Mouse (Mus musculus) hindbrain, embryonic 16.5 days (tissue): Measurements from ENCODE around the gene Mfsd6l. TPM values are rescaled to one million over a fixed set of nuclear protein-coding genes. Genes with fewer than 3 reads are reported as not detected.

ENCODE experiments used
- ATAC-seq: fragments of 200-750 bp; cut with Nextera tagmentation; 2 replicates; pipeline ENCODE4 v1.8.0; 2017; ENCODE audit warnings: moderate TSS enrichment, moderate library complexity
- H3K27ac ChIP-seq: fragments of 300-500 bp; sonication (generic); 2 replicates; pipeline ENCODE4 v1.5.1; 2014; ENCODE audit warnings: low read depth, mild to moderate bottlenecking, control low read depth, low read length, moderate library complexity
- H3K27me3 ChIP-seq: fragments of 300-500 bp; sonication (generic); replicated peaks from 2 replicates; pipeline ENCODE4 v1.6.1; 2014; ENCODE audit warnings: low read length; ENCODE audit not compliant: control insufficient read depth, insufficient read depth
- H3K36me3 ChIP-seq: fragments of 300-500 bp; sonication (generic); 2 replicates; pipeline ENCODE4 v1.6.1; 2014; ENCODE audit warnings: mild to moderate bottlenecking, low read length, moderate library complexity, mixed read lengths; ENCODE audit not compliant: control insufficient read depth, insufficient read depth
- H3K4me1 ChIP-seq: fragments of 300-500 bp; sonication (generic); 2 replicates; pipeline ENCODE4 v1.6.1; 2014; ENCODE audit warnings: low read depth, low read length; ENCODE audit not compliant: control insufficient read depth, insufficient read depth
- H3K4me2 ChIP-seq: fragments of 300-500 bp; sonication (generic); 2 replicates; pipeline ENCODE4 v1.6.1; 2014; ENCODE audit warnings: mild to moderate bottlenecking, low read length, control low read depth, moderate library complexity
- H3K4me3 ChIP-seq: fragments of 300-500 bp; sonication (generic); 2 replicates; pipeline ENCODE4 v1.5.1; 2014; ENCODE audit warnings: mild to moderate bottlenecking, low read length, control low read depth, moderate library complexity
- H3K9ac ChIP-seq: fragments of 300-500 bp; sonication (generic); 2 replicates; pipeline ENCODE4 v1.6.1; 2014; ENCODE audit warnings: low read depth, mild to moderate bottlenecking, control low read depth, low read length, moderate library complexity
- H3K9me3 ChIP-seq: fragments of 300-500 bp; sonication (generic); 2 replicates; pipeline ENCODE4 v1.6.1; 2014; ENCODE audit warnings: mild to moderate bottlenecking, low read length, moderate library complexity; ENCODE audit not compliant: control insufficient read depth
- WGBS: fragments of 180-500 bp; shearing (Covaris S2); extraction: QIAGEN DNeasy Blood & Tissue Kit; methylation state at CpG from one replicate; pipeline ENCODE4 v1.1.7; 2014; 5-methylcytosine and 5-hydroxymethylcytosine counted together
- polyA plus RNA-seq: library from polyadenylated mRNA; unstranded; fragments of >200 nt; fragmentation: Nextera tagmentation; extraction: Ambion mirVana; gene quantifications from 2 replicates; pipeline ENCODE4 v1.2.1, GENCODE M21; 2015

The Mfsd6l gene
- polyA plus RNA-seq, 1 experiment from 2014 or later: 0.08 TPM

DNA sequence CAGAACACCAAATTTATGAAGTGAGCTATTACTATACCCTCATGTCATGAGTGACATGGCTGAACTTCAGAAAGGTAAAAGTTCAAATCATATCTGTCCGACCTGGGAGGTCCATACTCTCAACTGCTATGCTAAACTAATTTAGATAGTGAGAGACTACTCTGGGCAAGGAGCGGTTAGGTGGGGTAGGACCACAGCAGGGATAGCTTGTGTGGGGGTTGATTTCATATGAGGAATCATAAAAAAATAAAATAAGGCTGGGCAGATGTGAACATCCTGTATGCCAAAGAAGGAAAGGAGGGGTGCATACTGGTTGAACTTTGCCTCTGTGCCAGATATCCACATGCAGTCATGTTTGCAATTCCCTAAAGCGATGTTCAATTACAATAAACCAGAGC, 9.0 kb downstream of the Mfsd6l start:
- ATAC-seq: no peak
- Histone ChIP-seq H3K36me3 (no peaks in the 10 kb centered on the region), H3K9me3 (no peaks in the 10 kb centered on the region), H3K27ac (no peak overlapping the region), H3K4me2 (no peak overlapping the region), H3K4me3 (no peak overlapping the region), H3K9ac (no peak overlapping the region), H3K4me1 (peaks cover 2% of the 10 kb centered on the region; the same call in 1 of the 2 replicates), H3K27me3 (no peaks in the 10 kb centered on the region)
- 83% methylated on average over 3 of the region's 3 CpGs for WGBS

DNA sequence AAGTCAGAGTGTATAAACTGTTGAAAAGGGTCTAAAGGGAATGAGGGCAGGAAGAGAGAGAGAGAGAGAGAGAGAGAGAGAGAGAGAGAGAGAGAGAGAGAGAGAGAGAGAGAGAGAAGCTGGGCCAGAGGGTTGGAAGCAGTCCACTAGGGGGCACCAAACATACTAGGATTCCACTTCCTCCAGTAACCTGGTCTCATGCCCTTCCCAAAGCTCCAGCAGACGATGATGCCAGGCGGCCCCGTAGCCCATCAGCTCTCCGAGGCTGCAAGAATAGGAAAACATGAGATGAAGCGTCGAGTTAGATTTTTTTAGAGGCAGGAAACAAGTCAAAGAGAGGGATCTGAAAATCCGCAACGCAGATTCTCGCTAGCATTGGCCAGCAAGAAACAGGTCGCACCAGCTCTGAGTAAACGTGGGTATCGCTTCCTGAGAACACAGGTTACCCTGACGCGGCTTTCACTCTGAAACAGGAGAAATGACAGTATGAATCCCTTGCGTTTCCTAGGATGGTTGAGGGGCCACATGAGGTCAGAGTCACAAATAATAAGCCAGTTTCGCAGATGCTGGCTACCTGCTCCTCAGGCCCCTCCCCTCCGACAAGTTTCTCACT, 10.6 kb downstream of the Mfsd6l start:
- H3K9ac ChIP-seq: peak overlapping the region; percentile 35; the same call in 1 of the 2 replicates
- 18% methylated on average over 17 of the region's 17 CpGs for WGBS
- H3K4me2 ChIP-seq: peak overlapping the region; percentile 58
- peaks cover 2% of the 10 kb centered on the region; the same call in 1 of the 2 replicates for H3K4me1 ChIP-seq
- no peaks in the 10 kb centered on the region for H3K9me3 ChIP-seq
- H3K36me3 ChIP-seq: no peaks in the 10 kb centered on the region
- ATAC-seq: peak; percentile 82; the same call in 1 of the 2 replicates
- peak overlapping the region; percentile 31 for H3K4me3 ChIP-seq
- no peaks in the 10 kb centered on the region for H3K27me3 ChIP-seq
- H3K27ac ChIP-seq: no peak overlapping the region

DNA sequence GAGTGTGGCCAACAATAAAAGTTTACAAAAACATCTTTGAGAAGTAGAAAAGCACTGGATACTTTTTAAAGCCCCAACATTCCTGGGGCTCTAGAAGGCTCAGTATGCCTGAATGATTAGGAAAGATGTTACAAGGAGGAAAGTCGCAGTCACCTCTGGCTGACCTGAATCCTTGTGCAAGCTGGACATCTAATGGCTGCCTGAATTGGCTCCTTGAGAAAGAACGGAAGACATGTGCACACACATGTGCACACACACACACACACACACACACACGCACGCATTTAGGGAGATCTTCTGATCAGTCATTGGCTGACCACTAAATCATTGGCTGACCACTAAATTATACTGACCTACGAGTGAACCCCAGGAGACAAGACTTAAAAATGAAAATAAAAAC, 14.9 kb downstream of the Mfsd6l start:
- Histone ChIP-seq H3K4me1 (peaks cover 2% of the 10 kb centered on the region; the same call in 1 of the 2 replicates), H3K9me3 (no peaks in the 10 kb centered on the region), H3K4me3 (no peak overlapping the region), H3K27me3 (no peaks in the 10 kb centered on the region), H3K9ac (no peak overlapping the region), H3K36me3 (no peaks in the 10 kb centered on the region), H3K27ac (no peak overlapping the region), H3K4me2 (no peak overlapping the region)
- no peak for ATAC-seq
- 89% methylated on average over 5 of the region's 5 CpGs for WGBS

DNA sequence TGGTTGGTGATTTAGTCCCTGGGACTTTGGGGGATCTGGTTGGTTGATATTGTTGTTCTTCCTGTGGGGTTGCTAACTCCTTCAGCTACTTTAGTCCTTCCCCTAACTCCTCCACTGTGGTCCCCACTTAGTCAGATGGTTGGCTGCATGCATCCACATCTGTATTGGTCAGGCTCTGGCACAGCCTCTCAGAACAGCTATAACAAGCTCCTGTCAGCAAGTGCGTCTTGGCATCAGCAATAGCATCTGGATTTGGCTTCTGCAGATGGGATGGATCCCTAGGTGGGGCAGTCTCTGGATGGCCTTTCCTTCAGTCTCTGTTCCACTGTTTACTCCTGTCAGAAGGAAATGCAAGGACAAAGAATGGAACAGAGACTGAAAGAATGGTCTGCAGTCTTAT, 21.1 kb downstream of the Mfsd6l start:
- H3K27ac ChIP-seq: no peak overlapping the region
- H3K9ac ChIP-seq: no peak overlapping the region
- WGBS: 62% methylated on average over 1 of the region's 1 CpGs
- no peak overlapping the region for H3K4me3 ChIP-seq
- H3K9me3 ChIP-seq: no peaks in the 10 kb centered on the region
- H3K4me1 ChIP-seq: peaks cover 7% of the 10 kb centered on the region
- no peak for ATAC-seq
- H3K36me3 ChIP-seq: no peaks in the 10 kb centered on the region
- no peak overlapping the region for H3K4me2 ChIP-seq
- H3K27me3 ChIP-seq: no peaks in the 10 kb centered on the region

DNA sequence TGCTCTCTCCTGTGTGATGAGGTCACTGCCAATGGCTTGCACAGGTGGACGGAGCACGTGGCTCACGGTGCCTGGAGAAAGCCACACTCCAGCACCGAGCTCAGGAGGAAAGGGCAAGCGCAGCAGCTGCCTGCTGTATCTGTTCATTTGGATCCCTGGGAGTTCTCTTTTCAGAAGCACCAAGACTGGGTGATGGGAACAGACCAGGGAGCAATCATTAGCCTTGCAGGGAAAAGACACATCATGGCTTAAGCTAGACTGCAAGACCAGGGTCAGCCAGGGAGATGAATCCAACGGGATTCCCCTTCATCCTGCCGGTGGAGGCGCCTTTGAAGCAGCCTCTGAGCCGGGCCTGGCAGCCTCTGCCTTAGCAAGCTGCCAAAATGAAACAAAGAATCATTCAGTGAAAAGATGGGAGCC, 23.5 kb downstream of the Mfsd6l start:
- Histone ChIP-seq H3K4me3 (no peak overlapping the region), H3K9ac (peak overlapping the region; percentile 25), H3K27ac (peak overlapping the region; percentile 16), H3K9me3 (no peaks in the 10 kb centered on the region), H3K36me3 (no peaks in the 10 kb centered on the region), H3K27me3 (no peaks in the 10 kb centered on the region), H3K4me2 (no peak overlapping the region), H3K4me1 (peaks cover 13% of the 10 kb centered on the region)
- ATAC-seq: peak; percentile 81
- WGBS: 14% methylated on average over 9 of the region's 9 CpGs

DNA sequence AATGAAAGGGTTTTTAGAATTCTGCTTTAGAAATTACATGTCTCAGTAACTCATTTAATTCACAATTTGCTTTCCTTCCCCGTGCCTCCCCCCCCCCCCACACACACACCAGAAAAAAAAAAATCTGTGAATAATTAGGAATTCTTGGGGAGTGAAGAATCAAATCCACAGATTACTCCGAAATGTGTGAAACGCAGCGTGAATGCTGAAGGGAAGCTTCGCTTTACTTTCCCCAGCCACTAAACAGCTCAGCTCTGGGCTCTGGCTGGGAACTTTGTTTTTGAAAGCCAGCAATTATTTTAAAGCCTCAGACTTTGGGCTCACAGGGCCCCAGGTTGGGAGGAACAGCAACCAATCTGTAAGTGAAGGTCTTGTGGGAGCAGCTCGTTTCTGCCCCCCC, 24.6 kb downstream of the Mfsd6l start:
- Histone ChIP-seq H3K9me3 (no peaks in the 10 kb centered on the region), H3K36me3 (no peaks in the 10 kb centered on the region), H3K27ac (no peak overlapping the region), H3K9ac (no peak overlapping the region), H3K27me3 (no peaks in the 10 kb centered on the region), H3K4me2 (no peak overlapping the region), H3K4me1 (peaks cover 13% of the 10 kb centered on the region), H3K4me3 (no peak overlapping the region)
- ATAC-seq: no peak
- 44% methylated on average over 6 of the region's 6 CpGs for WGBS

DNA sequence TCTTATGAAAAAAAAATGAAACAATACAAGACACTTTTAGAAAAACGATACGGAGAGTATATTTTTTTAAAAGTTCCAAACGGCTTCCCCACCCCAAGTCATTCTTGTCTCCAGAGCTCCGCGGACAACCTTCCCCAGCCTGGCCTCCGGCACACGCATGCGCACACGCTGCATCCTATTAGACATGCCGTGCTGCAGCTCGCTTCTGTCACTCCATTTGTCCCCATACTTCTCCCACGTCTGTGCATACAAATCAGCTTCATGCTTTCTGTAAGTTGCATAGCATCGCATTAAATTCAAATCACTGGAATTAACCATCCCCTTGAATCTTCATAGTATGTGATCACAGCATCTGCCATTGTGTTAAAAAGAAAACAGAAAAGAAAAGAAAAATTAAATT, 27.2 kb downstream of the Mfsd6l start:
- H3K9me3 ChIP-seq: no peaks in the 10 kb centered on the region
- H3K4me3 ChIP-seq: no peak overlapping the region
- WGBS: 49% methylated on average over 13 of the region's 13 CpGs
- H3K9ac ChIP-seq: no peak overlapping the region
- peaks cover 13% of the 10 kb centered on the region for H3K4me1 ChIP-seq
- 0 out of 2 replicates have a peak overlapping the region, but pooled peaks have one; percentile 23 for H3K27ac ChIP-seq
- H3K4me2 ChIP-seq: peak overlapping the region; percentile 33
- peak; percentile 55; the same call in 1 of the 2 replicates for ATAC-seq
- H3K27me3 ChIP-seq: no peaks in the 10 kb centered on the region
- H3K36me3 ChIP-seq: no peaks in the 10 kb centered on the region

DNA sequence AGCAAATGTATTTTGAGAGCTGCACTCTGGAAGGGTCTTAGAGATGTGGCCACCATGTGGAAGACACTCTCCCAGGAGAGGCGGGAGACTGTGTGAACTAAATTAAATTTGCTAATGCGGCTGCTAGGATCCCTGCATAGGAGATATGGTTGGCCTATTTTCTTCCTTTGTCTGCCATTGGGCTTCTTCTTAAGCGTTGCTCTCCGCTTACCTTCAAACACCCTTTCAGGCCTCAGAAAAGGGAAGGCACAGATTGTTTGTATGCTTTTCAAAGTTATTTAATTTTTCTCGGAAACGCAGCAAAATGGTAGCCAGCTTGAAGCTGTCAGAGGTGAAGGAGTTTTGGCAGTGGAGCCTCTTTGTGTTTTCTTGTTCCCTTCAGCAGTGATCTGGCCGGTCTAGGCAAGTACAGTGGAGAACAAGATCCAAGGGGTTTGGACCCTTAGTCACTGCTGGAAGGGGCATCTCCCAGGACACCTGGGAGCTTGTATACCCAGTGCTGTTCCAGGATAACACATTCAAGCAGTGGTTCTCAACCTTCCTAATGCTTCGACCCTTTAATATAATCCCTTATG, 28.0 kb downstream of the Mfsd6l start:
- Histone ChIP-seq H3K27me3 (no peaks in the 10 kb centered on the region), H3K9ac (no peak overlapping the region), H3K36me3 (no peaks in the 10 kb centered on the region), H3K4me2 (no peak overlapping the region), H3K9me3 (no peaks in the 10 kb centered on the region), H3K4me3 (no peak overlapping the region), H3K27ac (peak overlapping the region; percentile 55), H3K4me1 (peaks cover 13% of the 10 kb centered on the region)
- WGBS: 60% methylated on average over 8 of the region's 8 CpGs
- ATAC-seq: no peak

DNA sequence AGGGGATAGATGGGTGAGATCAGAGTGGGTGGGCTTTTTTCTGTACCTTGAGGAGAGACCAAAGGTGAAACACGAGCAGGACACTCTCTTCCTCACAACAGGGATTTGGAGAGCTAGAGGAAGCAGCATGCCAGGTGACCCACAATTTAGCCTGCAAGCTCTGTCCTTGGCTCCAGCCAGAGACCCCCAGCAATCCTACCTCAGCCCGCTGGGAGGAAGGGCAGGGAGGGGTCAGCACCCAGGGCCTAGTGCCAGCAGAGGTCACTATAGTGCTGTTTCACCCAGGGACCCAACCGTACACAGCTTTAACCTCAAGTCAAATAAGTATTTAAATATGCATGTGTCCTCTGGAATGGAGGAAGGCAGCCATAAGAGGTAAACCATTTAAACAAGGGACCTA, 29.9 kb downstream of the Mfsd6l start:
- no peaks in the 10 kb centered on the region for H3K9me3 ChIP-seq
- H3K36me3 ChIP-seq: no peaks in the 10 kb centered on the region
- no peak overlapping the region for H3K27ac ChIP-seq
- H3K9ac ChIP-seq: no peak overlapping the region
- no peak overlapping the region for H3K4me2 ChIP-seq
- no peak for ATAC-seq
- H3K4me3 ChIP-seq: no peak overlapping the region
- H3K4me1 ChIP-seq: peaks cover 6% of the 10 kb centered on the region
- no peaks in the 10 kb centered on the region for H3K27me3 ChIP-seq
- WGBS: 31% methylated on average over 3 of the region's 3 CpGs
